Mouse (Mus musculus) gastrocnemius, postnatal 14 days (tissue): ENCODE measurements around the gene Muc4. TPM values are rescaled to one million over a fixed set of nuclear protein-coding genes. Genes with fewer than 3 reads are reported as not detected.

Experiments used
- DNase-seq: peaks from one replicate; pipeline ENCODE4 v3.0.0; 2021; ENCODE audit warnings: mixed read lengths
- intact Hi-C: fragments of 180-260 bp; cut with DNase I; formaldehyde crosslinking; loops from one replicate; pipeline ENCODE4 v1.15.1; 2025; ENCODE audit warnings: low total_unique reads
- total RNA-seq, 2 experiments: library from RNA; stranded (reverse); gene quantifications; 2 replicates each; pipeline ENCODE4 v1.2.3; 2021

The Muc4 gene
- total RNA-seq, 2 experiments from 2014 or later = 0.22 to 0.33 TPM

GRCm38 (mm10) chr16:32795177-32795576 lies 59.5 kb downstream of the Muc4 start:
- no peak for DNase-seq
- intact Hi-C loops = no loop called here

GRCm38 (mm10) chr16:32796676-32797425 lies 61.2 kb downstream of the Muc4 start:
- intact Hi-C loops = no loop called here
- DNase-seq = no peak

GRCm38 (mm10) chr16:32797426-32797689 lies 61.7 kb downstream of the Muc4 start, which contains the start of gene Muc20:
Gene Muc20, minus strand, starts transcription at chr16:32797435.
- intact Hi-C loops = no loop called here
- DNase-seq = no peak

GRCm38 (mm10) chr16:32803252-32803853 lies 67.7 kb downstream of the Muc4 start:
- peak; percentile 60 for DNase-seq
- intact Hi-C loops = loop anchor here (10.0 kb wide), 1 partner anchor 351 kb away; no protein-coding TSS in a partner anchor

GRCm38 (mm10) chr16:32803901-32804300 lies 68.2 kb downstream of the Muc4 start:
- DNase-seq = no peak
- intact Hi-C loops = loop anchor here (10.0 kb wide), 1 partner anchor 351 kb away; no protein-coding TSS in a partner anchor

- intact Hi-C loops = loop anchor here (10.0 kb wide), 1 partner anchor 350 kb away; no protein-coding TSS in a partner anchor
- no peak for DNase-seq
Measured at GRCm38 (mm10) chr16:32805151-32805550, 69.5 kb downstream of the Muc4 start.

- intact Hi-C loops = loop anchor here (10.0 kb wide), 1 partner anchor 347 kb away; no protein-coding TSS in a partner anchor
- no peak for DNase-seq
Measured at GRCm38 (mm10) chr16:32807408-32808185, 71.9 kb downstream of the Muc4 start.

- intact Hi-C loops = loop anchor here (5.0 kb wide), 1 partner anchor 67 kb away; the partner anchor contains the start of genes Fyttd1 and Rubcn
- no peak for DNase-seq
Measured at GRCm38 (mm10) chr16:32810321-32810720, 74.6 kb downstream of the Muc4 start, which contains the start of gene Smbd1. Gene Smbd1, minus strand, starts transcription at chr16:32810477.

- intact Hi-C loops = loop anchor here (5.0 kb wide), 1 partner anchor 64 kb away; the partner anchor contains the start of genes Fyttd1 and Rubcn
- peak; percentile 90 for DNase-seq
Measured at GRCm38 (mm10) chr16:32812888-32813361, 77.2 kb downstream of the Muc4 start.

- intact Hi-C loops = loop anchor here (5.0 kb wide), 1 partner anchor 64 kb away; the partner anchor contains the start of genes Fyttd1 and Rubcn
- no peak for DNase-seq
Measured at GRCm38 (mm10) chr16:32813362-32813761, 77.7 kb downstream of the Muc4 start.

GRCm38 (mm10) chr16:32813771-32814170 lies 78.1 kb downstream of the Muc4 start:
- intact Hi-C loops = loop anchor here (5.0 kb wide), 1 partner anchor 64 kb away; the partner anchor contains the start of genes Fyttd1 and Rubcn
- DNase-seq = no peak

GRCm38 (mm10) chr16:32814539-32814938 lies 78.9 kb downstream of the Muc4 start:
- intact Hi-C loops = loop anchor here (5.0 kb wide), 1 partner anchor 63 kb away; the partner anchor contains the start of genes Fyttd1 and Rubcn
- peak; percentile 67 for DNase-seq

GRCm38 (mm10) chr16:32815160-32815605 lies 79.5 kb downstream of the Muc4 start:
- peak; percentile 66 for DNase-seq
- intact Hi-C loops = no loop called here

GRCm38 (mm10) chr16:32818036-32818435 lies 82.3 kb downstream of the Muc4 start:
- DNase-seq = no peak

GRCm38 (mm10) chr16:32818441-32818840 lies 82.8 kb downstream of the Muc4 start:
- intact Hi-C loops = no loop called here
- DNase-seq = no peak

More at GRCm38 (mm10) chr16:32818036-32818435, 82.3 kb downstream of the Muc4 start:
- intact Hi-C loops = no loop called here

- intact Hi-C loops = loop anchor here (10.0 kb wide), 1 partner anchor 153 kb away; no protein-coding TSS in a partner anchor
- peak; percentile 72 for DNase-seq
Measured at GRCm38 (mm10) chr16:32821772-32822449, 86.2 kb downstream of the Muc4 start.

GRCm38 (mm10) chr16:32822450-32822827 lies 86.8 kb downstream of the Muc4 start:
- DNase-seq = no peak
- intact Hi-C loops = loop anchor here (10.0 kb wide), 1 partner anchor 152 kb away; no protein-coding TSS in a partner anchor

GRCm38 (mm10) chr16:32822881-32823280 lies 87.2 kb downstream of the Muc4 start:
- intact Hi-C loops = loop anchor here (10.0 kb wide), 1 partner anchor 152 kb away; no protein-coding TSS in a partner anchor
- DNase-seq = no peak

GRCm38 (mm10) chr16:32823487-32823886 lies 87.8 kb downstream of the Muc4 start:
- DNase-seq = no peak
- intact Hi-C loops = loop anchor here (10.0 kb wide), 1 partner anchor 151 kb away; no protein-coding TSS in a partner anchor
